Mouse (Mus musculus): ENCODE results near the gene Psmg4. TPM values are rescaled to one million over a fixed set of nuclear protein-coding genes. Genes with fewer than 3 reads are reported as not detected.

Psmg4 gene
- polyA plus RNA-seq, 1 experiment from 2014 or later, result 76.5 TPM

- Histone ChIP-seq H3K9ac (peak overlapping the region; percentile 52), H3K9me3 (replicated peaks) (no peaks in the 10 kb centered on the region), H3K4me1 (replicated peaks) (peaks cover 35% of the 10 kb centered on the region), H3K27me3 (no peaks in the 10 kb centered on the region), H3K36me3 (no peaks in the 10 kb centered on the region), H3K4me2 (peak overlapping the region; percentile 70), H3K4me3 (peak overlapping the region; percentile 48), H3K27ac (peak overlapping the region; percentile 85)
- WGBS, result 4% methylated on average over 23 of the region's 23 CpGs
- peak; percentile 76 for ATAC-seq (replicated peaks; ENCODE audit: insufficient number of reproducible peaks, insufficient read depth, low FRiP score, low read depth)
Observed at GRCm38 (mm10) chr13:34148767-34149392, 13.9 kb upstream of the Psmg4 start.

- Histone ChIP-seq H3K9me3 (replicated peaks) (no peaks in the 10 kb centered on the region), H3K4me1 (replicated peaks) (peaks cover 41% of the 10 kb centered on the region), H3K9ac (no peak overlapping the region), H3K4me3 (peak overlapping the region; percentile 48), H3K27ac (peak overlapping the region; percentile 85), H3K4me2 (peak overlapping the region; percentile 70), H3K36me3 (no peaks in the 10 kb centered on the region), H3K27me3 (no peaks in the 10 kb centered on the region)
- 48% methylated on average over 5 of the region's 5 CpGs for WGBS
- no peak for ATAC-seq (replicated peaks; ENCODE audit: insufficient number of reproducible peaks, insufficient read depth, low FRiP score, low read depth)
Observed at GRCm38 (mm10) chr13:34149463-34150176, 13.1 kb upstream of the Psmg4 start.

DNA sequence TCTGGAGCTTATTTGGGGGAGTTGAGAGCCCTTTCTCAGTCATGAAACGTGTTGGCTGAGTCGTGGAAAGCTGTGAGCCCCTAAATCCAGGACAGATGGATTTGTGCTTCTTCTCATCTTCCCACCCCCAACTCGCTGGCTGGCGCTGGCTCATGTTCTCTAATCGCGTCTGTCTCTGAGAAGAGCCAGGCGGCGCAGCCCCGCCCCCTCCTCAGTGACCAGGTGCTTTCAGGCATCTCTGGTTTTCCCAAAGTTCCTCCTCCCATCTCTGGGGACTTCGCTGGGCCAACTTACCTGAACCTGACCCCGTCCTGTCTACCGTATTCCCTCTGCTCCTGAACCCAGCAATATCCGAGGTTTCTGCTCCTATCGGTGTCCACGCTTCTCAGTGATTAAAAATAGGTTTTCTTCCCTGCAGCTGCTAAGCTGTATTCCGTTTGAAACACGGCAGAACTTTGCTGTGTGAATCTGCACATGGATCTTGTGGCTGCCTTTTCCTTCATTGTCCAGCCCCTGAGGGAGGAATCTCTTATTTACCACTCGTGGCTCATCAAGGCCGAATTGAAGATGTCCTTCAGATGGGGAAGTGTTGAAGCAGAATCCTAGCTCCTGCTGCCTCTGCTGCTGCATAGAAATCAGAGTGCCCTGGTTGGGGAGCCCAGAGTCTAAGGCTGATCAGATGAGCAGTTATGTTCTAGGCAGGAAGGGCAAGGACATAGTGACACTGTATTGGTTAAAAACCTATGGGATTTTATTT, 12.3 kb upstream of the Psmg4 start:
- Histone ChIP-seq H3K9ac (peak overlapping the region; percentile 32), H3K4me1 (replicated peaks) (peaks cover 42% of the 10 kb centered on the region), H3K27me3 (no peaks in the 10 kb centered on the region), H3K36me3 (no peaks in the 10 kb centered on the region), H3K9me3 (replicated peaks) (no peaks in the 10 kb centered on the region), H3K4me2 (peak overlapping the region; percentile 58), H3K27ac (peak overlapping the region; percentile 85), H3K4me3 (peak overlapping the region; percentile 36)
- no peak for ATAC-seq (replicated peaks; ENCODE audit: insufficient number of reproducible peaks, insufficient read depth, low FRiP score, low read depth)
- WGBS, result 11% methylated on average over 19 of the region's 19 CpGs

DNA sequence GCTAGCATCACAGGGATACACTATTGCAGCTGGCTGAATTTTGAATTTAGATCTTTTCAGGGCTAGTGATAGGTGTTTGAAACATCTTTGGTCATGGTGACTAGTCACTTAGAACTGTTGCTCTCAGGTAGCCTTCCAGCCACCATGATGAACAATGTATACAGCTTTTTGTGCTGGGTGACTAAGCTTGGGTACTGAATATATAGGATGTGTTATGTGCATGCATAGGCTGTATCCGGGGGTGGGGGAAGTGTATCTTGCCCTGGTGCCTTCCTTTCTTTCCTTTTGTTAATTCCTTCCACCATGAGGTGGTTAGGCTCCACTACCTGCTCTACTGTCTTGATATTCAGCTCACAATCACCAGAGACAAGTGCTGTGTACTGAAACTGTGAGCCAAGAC, 11.3 kb upstream of the Psmg4 start:
- WGBS, result 83% methylated on average over 1 of the region's 1 CpGs
- Histone ChIP-seq H3K4me1 (replicated peaks) (peaks cover 51% of the 10 kb centered on the region), H3K4me3 (no peak overlapping the region), H3K27ac (no peak overlapping the region), H3K9ac (no peak overlapping the region), H3K9me3 (replicated peaks) (no peaks in the 10 kb centered on the region), H3K36me3 (no peaks in the 10 kb centered on the region), H3K27me3 (no peaks in the 10 kb centered on the region), H3K4me2 (no peak overlapping the region)
- ATAC-seq (replicated peaks; ENCODE audit: insufficient number of reproducible peaks, insufficient read depth, low FRiP score, low read depth), result no peak

GRCm38 (mm10) chr13:34152695-34153094, 10.1 kb upstream of the Psmg4 start:
- no peaks in the 10 kb centered on the region for H3K9me3 ChIP-seq (replicated peaks)
- H3K36me3 ChIP-seq, result no peaks in the 10 kb centered on the region
- peaks cover 59% of the 10 kb centered on the region for H3K4me1 ChIP-seq (replicated peaks)
- WGBS, result 64% methylated on average over 7 of the region's 7 CpGs
- no peak overlapping the region for H3K27ac ChIP-seq
- H3K27me3 ChIP-seq, result no peaks in the 10 kb centered on the region
- ATAC-seq (replicated peaks; ENCODE audit: insufficient number of reproducible peaks, insufficient read depth, low FRiP score, low read depth), result no peak
- H3K4me3 ChIP-seq, result no peak overlapping the region
- no peak overlapping the region for H3K4me2 ChIP-seq
- no peak overlapping the region for H3K9ac ChIP-seq

- peaks cover 51% of the 10 kb centered on the region for H3K4me1 ChIP-seq (replicated peaks)
- H3K9ac ChIP-seq, result no peak overlapping the region
- H3K9me3 ChIP-seq (replicated peaks), result no peaks in the 10 kb centered on the region
- H3K27me3 ChIP-seq, result no peaks in the 10 kb centered on the region
- no peak for ATAC-seq (replicated peaks; ENCODE audit: insufficient number of reproducible peaks, insufficient read depth, low FRiP score, low read depth)
- peak overlapping the region; percentile 62 for H3K27ac ChIP-seq
- H3K36me3 ChIP-seq, result no peaks in the 10 kb centered on the region
- 72% methylated on average over 4 of the region's 5 CpGs for WGBS
- no peak overlapping the region for H3K4me3 ChIP-seq
- H3K4me2 ChIP-seq, result no peak overlapping the region
Observed at GRCm38 (mm10) chr13:34153254-34154011, 9.3 kb upstream of the Psmg4 start.

GRCm38 (mm10) chr13:34154217-34154930, 8.4 kb upstream of the Psmg4 start:
- H3K9me3 ChIP-seq (replicated peaks), result no peaks in the 10 kb centered on the region
- peak overlapping the region; percentile 49 for H3K4me2 ChIP-seq
- H3K4me1 ChIP-seq (replicated peaks), result peaks cover 43% of the 10 kb centered on the region
- H3K9ac ChIP-seq, result no peak overlapping the region
- H3K4me3 ChIP-seq, result peak overlapping the region; percentile 30
- WGBS, result 43% methylated on average over 13 of the region's 13 CpGs
- peak overlapping the region; percentile 62 for H3K27ac ChIP-seq
- 0 out of 2 replicates have a peak, but pooled peaks have one; percentile 22 for ATAC-seq (replicated peaks; ENCODE audit: insufficient number of reproducible peaks, insufficient read depth, low FRiP score, low read depth)
- no peaks in the 10 kb centered on the region for H3K27me3 ChIP-seq
- H3K36me3 ChIP-seq, result no peaks in the 10 kb centered on the region

DNA sequence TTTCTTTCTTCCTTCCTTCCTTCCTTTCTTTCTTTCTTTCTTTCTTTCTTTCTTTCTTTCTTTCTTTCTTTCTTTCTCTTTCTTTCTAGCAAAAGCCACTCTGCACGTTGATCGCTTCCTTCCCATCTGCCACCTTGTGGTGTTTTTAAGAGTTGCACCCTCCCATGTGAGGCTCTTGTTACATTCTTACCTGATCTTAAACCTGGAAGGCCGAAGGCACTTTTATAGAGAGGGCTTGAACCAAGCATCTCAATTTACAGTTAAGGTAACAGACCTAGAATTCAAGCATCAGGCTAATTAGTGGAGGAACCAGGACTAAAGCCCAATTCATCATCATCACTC, 7.9 kb upstream of the Psmg4 start:
- peaks cover 38% of the 10 kb centered on the region for H3K4me1 ChIP-seq (replicated peaks)
- H3K9me3 ChIP-seq (replicated peaks), result no peaks in the 10 kb centered on the region
- H3K27me3 ChIP-seq, result no peaks in the 10 kb centered on the region
- peak overlapping the region; percentile 90 for H3K27ac ChIP-seq
- peak overlapping the region; percentile 30 for H3K4me3 ChIP-seq
- no peak for ATAC-seq (replicated peaks; ENCODE audit: insufficient number of reproducible peaks, insufficient read depth, low FRiP score, low read depth)
- H3K4me2 ChIP-seq, result peak overlapping the region; percentile 49
- H3K36me3 ChIP-seq, result no peaks in the 10 kb centered on the region
- WGBS, result 34% methylated on average over 3 of the region's 3 CpGs
- no peak overlapping the region for H3K9ac ChIP-seq

- Histone ChIP-seq H3K27me3 (no peaks in the 10 kb centered on the region), H3K4me3 (no peak overlapping the region), H3K4me2 (peak overlapping the region; percentile 34), H3K9me3 (replicated peaks) (no peaks in the 10 kb centered on the region), H3K9ac (no peak overlapping the region), H3K36me3 (no peaks in the 10 kb centered on the region), H3K4me1 (replicated peaks) (peaks cover 30% of the 10 kb centered on the region), H3K27ac (peak overlapping the region; percentile 90)
- WGBS, result 32% methylated on average over 8 of the region's 8 CpGs
- ATAC-seq (replicated peaks; ENCODE audit: insufficient number of reproducible peaks, insufficient read depth, low FRiP score, low read depth), result peak; percentile 79
Observed at GRCm38 (mm10) chr13:34156133-34156839, 6.5 kb upstream of the Psmg4 start.

- Histone ChIP-seq H3K27me3 (no peaks in the 10 kb centered on the region), H3K4me2 (peak overlapping the region; percentile 34), H3K4me1 (replicated peaks) (peaks cover 30% of the 10 kb centered on the region), H3K4me3 (no peak overlapping the region), H3K27ac (peak overlapping the region; percentile 90), H3K9ac (no peak overlapping the region), H3K9me3 (replicated peaks) (no peaks in the 10 kb centered on the region), H3K36me3 (no peaks in the 10 kb centered on the region)
- 0 out of 2 replicates have a peak, but pooled peaks have one; percentile 13 for ATAC-seq (replicated peaks; ENCODE audit: insufficient number of reproducible peaks, insufficient read depth, low FRiP score, low read depth)
- WGBS, result 42% methylated on average over 2 of the region's 2 CpGs
Observed at GRCm38 (mm10) chr13:34156840-34157185, 6.0 kb upstream of the Psmg4 start.
